Mouse (Mus musculus): Measurements from ENCODE around the gene Hoxd9. TPM values are rescaled to one million over a fixed set of nuclear protein-coding genes. Genes with fewer than 3 reads are reported as not detected.

Hoxd9 gene
- polyA plus RNA-seq, 1 experiment: not detected

DNA sequence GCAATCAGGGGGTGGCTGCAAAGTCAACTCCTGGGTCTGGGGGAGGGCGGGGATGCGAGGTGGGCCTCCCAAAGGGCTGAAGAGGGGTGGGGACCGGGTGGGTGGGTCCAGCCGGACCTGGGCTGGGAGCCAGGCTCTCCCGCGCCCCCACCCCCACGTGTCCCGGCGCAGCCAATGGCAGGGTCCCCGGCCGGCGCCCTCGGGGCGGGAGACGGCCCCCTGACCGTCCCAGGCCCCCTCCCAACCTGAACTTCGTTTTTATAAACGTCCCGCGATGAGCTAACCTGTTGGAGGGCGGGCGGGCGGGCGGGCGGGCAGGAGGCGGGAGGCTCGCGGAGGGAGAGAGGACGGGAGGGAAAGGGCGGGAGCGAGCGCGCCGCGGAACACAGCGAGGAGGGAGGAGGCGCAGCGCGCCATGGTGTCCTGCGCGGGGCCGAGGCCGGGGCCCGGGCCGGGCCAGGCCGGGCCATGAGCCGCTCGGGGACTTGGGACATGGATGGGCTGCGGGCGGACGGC is 29.6 kb upstream of the Hoxd9 start, which contains the start of gene Hoxd13:
Gene Hoxd13 (plus strand): TSS at position 469 of the 516 bp plus-strand sequence.
- H3K4me1 ChIP-seq (ENCODE audit: control insufficient read depth, insufficient read depth, low read length): no peaks in the 10 kb centered on the region
- no peak within 1 kb of the TSS for H3K27ac ChIP-seq (ENCODE audit: insufficient read depth, low read length)
- TF ChIP-seq CTCF (IDR thresholded peaks at IDR 0.05; ENCODE audit: extremely low read depth, insufficient read depth, low read length) (no peak), POLR2A (IDR thresholded peaks at IDR 0.05; ENCODE audit: extremely low read depth, insufficient read depth, low read length) (no peak)
- H3K4me3 ChIP-seq (ENCODE audit: insufficient read depth, low read length): no peak within 1 kb of the TSS

DNA sequence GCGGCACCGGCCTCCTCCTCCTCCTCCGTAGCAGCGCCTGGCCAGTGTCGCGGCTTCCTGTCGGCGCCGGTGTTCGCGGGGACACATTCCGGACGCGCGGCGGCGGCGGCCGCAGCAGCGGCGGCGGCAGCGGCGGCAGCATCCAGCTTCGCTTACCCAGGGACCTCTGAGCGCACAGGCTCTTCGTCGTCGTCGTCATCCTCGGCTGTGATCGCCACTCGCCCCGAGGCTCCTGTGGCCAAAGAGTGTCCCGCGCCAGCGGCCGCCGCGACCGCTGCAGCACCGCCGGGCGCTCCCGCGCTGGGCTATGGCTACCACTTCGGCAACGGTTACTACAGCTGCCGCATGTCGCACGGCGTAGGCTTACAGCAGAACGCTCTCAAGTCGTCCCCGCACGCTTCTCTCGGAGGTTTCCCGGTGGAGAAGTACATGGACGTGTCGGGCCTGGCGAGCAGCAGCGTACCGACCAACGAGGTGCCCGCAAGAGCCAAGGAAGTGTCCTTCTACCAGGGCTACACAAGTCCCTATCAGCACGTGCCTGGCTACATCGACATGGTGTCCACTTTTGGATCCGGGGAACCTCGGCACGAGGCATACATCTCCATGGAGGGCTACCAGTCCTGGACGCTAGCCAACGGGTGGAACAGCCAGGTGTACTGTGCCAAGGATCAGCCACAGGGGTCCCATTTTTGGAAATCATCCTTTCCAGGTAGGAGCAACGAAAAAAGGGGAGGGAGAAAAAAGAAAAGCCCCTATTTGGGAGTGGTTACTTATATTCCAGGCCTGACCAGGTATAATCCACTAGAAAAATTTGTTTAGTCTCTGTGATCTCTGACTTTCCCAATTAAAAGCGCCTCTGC is 28.9 kb upstream of the Hoxd9 start:
- Histone ChIP-seq H3K27ac (ENCODE audit: insufficient read depth, low read length) (no peak overlapping the region), H3K4me1 (ENCODE audit: control insufficient read depth, insufficient read depth, low read length) (no peaks in the 10 kb centered on the region), H3K4me3 (ENCODE audit: insufficient read depth, low read length) (no peak overlapping the region)
- TF ChIP-seq CTCF (IDR thresholded peaks at IDR 0.05; ENCODE audit: extremely low read depth, insufficient read depth, low read length): no peak
- no peak for TF ChIP-seq POLR2A (IDR thresholded peaks at IDR 0.05; ENCODE audit: extremely low read depth, insufficient read depth, low read length)

DNA sequence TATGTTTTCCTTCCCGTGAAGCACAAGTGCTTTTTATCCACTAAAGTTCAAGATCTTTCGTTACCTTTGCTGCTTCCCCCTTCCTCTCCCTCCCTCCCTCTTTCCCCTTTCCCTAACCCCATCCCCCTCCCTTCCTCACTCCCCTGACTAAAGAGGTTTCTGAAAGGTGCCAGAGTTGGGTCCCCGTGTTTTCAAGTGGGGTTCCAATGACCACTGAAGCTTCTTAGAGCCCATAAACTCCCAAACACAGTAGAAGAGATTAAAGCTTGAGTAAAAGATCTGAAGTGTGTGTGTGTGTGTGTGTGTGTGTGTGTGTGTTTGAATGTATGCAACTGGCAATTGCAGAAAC is 28.3 kb upstream of the Hoxd9 start:
- no peak overlapping the region for H3K27ac ChIP-seq (ENCODE audit: insufficient read depth, low read length)

DNA sequence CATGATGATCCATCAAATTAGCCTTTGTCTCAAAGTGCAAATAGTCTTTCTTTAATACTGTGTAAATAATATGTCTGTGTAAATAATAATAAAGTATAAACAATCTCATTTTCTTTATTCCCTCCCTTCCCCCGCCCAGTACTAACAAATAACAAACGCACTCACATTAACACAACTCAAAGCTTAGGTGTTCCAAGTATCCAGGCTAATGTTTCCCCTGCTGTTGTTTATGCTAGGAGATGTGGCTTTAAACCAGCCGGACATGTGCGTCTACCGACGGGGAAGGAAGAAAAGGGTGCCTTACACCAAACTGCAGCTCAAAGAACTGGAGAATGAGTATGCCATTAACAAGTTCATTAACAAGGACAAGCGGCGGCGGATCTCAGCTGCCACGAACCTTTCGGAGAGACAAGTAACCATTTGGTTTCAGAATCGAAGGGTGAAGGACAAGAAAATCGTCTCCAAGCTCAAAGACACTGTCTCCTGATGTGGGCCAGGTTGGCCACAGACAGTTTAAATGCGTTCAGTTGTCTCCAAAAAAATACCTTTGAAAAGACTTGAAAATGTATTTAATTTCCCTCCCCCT is 27.8 kb upstream of the Hoxd9 start:
- H3K4me1 ChIP-seq (ENCODE audit: control insufficient read depth, insufficient read depth, low read length): no peaks in the 10 kb centered on the region
- H3K4me3 ChIP-seq (ENCODE audit: insufficient read depth, low read length): no peak overlapping the region
- no peak overlapping the region for H3K27ac ChIP-seq (ENCODE audit: insufficient read depth, low read length)
- TF ChIP-seq CTCF (IDR thresholded peaks at IDR 0.05; ENCODE audit: extremely low read depth, insufficient read depth, low read length) (no peak), POLR2A (IDR thresholded peaks at IDR 0.05; ENCODE audit: extremely low read depth, insufficient read depth, low read length) (no peak)

More for the DNA sequence above, 28.3 kb upstream of the Hoxd9 start:
- Histone ChIP-seq H3K4me1 (ENCODE audit: control insufficient read depth, insufficient read depth, low read length) (no peaks in the 10 kb centered on the region), H3K4me3 (ENCODE audit: insufficient read depth, low read length) (no peak overlapping the region)
- TF ChIP-seq CTCF (IDR thresholded peaks at IDR 0.05; ENCODE audit: extremely low read depth, insufficient read depth, low read length) (no peak), POLR2A (IDR thresholded peaks at IDR 0.05; ENCODE audit: extremely low read depth, insufficient read depth, low read length) (no peak)

DNA sequence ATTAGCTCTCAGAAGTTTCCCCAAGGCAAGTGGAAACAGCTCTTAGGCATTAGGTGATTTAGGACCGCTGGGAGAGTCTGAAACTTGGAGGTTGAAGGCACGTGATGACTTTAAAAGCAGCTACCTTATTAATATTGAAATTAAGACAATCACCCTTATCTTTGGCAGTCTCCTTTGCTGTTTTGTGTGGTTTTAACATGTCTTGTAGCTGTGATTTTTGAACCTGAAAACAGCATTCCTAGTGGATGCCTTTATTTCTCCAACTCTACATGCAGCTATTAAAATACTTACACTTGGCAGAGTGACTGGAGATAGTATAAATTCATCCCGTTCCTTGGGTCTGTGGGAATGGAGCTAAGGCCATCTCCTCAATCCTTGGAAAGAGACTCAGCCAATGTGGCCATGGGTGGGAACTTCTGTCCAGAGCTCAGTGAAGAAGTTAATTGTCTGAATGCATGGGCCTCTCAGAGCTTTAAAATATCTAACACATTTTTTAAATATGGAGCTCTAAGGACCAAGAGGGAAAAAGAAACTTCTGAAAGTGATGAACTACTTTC is 26.8 kb upstream of the Hoxd9 start:
- Histone ChIP-seq H3K4me3 (ENCODE audit: insufficient read depth, low read length) (no peak overlapping the region), H3K4me1 (ENCODE audit: control insufficient read depth, insufficient read depth, low read length) (no peaks in the 10 kb centered on the region), H3K27ac (ENCODE audit: insufficient read depth, low read length) (no peak overlapping the region)
- TF ChIP-seq CTCF (IDR thresholded peaks at IDR 0.05; ENCODE audit: extremely low read depth, insufficient read depth, low read length) (no peak), POLR2A (IDR thresholded peaks at IDR 0.05; ENCODE audit: extremely low read depth, insufficient read depth, low read length) (no peak)

DNA sequence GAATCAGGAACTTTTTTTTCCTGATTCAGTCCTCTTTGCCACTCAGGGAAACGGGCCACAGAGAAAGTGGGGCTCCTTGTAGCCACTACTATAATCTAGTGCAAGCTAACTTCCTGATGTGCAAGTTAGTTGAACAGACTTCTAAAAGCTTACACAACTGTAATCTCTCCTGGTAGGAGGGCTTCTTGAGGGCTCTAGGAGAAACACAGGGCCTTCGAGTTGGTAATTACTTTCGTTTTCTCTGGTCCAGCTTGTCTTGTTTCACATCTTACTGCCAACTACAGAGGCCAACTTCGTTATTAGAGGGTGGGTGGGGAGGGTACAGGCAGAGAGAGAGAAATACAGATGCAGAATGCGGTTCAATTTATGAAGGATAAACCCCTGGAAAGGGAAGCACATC is 25.7 kb upstream of the Hoxd9 start:
- H3K27ac ChIP-seq (ENCODE audit: insufficient read depth, low read length): no peak overlapping the region
- H3K4me3 ChIP-seq (ENCODE audit: insufficient read depth, low read length): no peak overlapping the region
- no peaks in the 10 kb centered on the region for H3K4me1 ChIP-seq (ENCODE audit: control insufficient read depth, insufficient read depth, low read length)
- TF ChIP-seq POLR2A (IDR thresholded peaks at IDR 0.05; ENCODE audit: extremely low read depth, insufficient read depth, low read length) (no peak), CTCF (IDR thresholded peaks at IDR 0.05; ENCODE audit: extremely low read depth, insufficient read depth, low read length) (no peak)

DNA sequence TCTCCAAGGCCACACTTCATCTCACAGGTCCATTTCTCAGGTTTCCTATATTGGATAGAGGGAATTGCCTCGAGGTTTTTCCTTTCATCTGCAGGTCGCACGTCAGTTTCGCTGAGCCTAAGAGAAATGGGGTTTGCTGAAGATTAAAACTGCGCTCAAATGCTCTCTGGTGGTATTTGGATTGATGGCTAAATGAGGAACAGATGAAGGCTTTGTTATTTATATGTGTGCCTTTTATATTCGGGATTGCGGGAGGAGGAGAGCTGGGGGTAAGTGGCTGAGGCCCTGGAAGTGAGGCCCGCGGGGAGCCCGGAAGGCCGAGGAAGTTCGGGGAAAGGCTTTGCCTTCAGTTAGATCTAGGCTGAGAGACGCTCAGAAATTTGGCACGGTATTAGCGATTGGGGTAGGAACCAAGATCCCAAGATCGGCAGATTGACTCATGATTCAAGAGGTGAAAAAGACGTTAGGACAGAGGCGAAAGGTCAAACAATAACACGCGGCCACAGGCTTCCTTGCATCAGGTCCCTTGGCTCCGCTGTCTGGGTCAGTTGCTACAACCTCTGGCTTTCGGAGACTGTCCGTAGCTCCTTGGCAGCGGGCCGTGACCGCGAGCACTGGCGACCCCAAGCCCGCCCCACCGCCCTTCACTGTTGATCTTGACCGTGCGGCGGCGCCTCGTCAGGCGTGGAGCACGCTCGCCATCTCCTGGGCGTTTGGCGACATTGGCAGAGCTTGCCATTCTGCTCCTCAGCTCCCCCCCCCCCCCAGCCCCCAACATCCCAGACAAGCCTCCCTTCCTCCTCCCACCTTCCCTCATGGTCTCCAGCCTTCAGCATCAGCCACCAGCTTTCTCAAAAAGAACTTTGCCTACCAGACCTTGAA is 24.8 kb upstream of the Hoxd9 start:
- TF ChIP-seq POLR2A (IDR thresholded peaks at IDR 0.05; ENCODE audit: extremely low read depth, insufficient read depth, low read length): no peak
- peak; percentile 51 for TF ChIP-seq CTCF (IDR thresholded peaks at IDR 0.05; ENCODE audit: extremely low read depth, insufficient read depth, low read length)
- Histone ChIP-seq H3K27ac (ENCODE audit: insufficient read depth, low read length) (no peak overlapping the region), H3K4me1 (ENCODE audit: control insufficient read depth, insufficient read depth, low read length) (no peaks in the 10 kb centered on the region), H3K4me3 (ENCODE audit: insufficient read depth, low read length) (no peak overlapping the region; the same call in 1 of the 2 replicates)

DNA sequence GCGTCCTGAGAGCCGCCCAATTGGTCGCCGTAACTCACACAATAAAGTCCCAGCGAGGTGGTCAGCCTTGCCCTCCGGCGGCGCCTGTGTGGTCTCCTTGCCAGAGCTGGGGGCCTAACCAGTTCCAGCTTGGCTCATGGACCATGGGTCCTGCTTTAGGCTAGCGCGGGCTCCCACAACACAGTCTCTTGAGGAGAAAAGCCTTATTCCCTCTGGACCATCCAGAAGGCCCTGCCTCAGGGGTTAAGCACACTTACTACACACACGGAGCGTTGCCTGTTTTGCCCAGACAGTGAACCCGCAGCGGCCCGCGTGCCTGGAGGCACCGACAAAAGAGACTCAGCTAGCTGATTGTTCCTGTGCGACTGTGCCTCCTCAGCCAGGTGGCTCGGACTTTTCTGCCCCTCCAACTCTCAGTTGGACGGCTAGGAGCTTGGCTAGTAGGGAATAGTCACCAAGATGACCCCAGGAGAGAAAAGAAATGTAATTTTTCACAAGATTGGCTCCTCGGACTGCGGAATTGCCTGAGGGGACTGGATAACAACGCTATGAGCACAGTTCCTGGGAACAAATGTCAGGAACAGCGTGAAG is 23.6 kb upstream of the Hoxd9 start:
- H3K4me1 ChIP-seq (ENCODE audit: control insufficient read depth, insufficient read depth, low read length): no peaks in the 10 kb centered on the region
- no peak for TF ChIP-seq POLR2A (IDR thresholded peaks at IDR 0.05; ENCODE audit: extremely low read depth, insufficient read depth, low read length)
- no peak for TF ChIP-seq CTCF (IDR thresholded peaks at IDR 0.05; ENCODE audit: extremely low read depth, insufficient read depth, low read length)
- no peak overlapping the region for H3K27ac ChIP-seq (ENCODE audit: insufficient read depth, low read length)
- H3K4me3 ChIP-seq (ENCODE audit: insufficient read depth, low read length): no peak overlapping the region

Data from cortical plate, adult 2 months (tissue).